Mouse (Mus musculus) thymus, adult 2 months (tissue): Measurements from ENCODE around the gene Iqcg.

Experiments used
- CTCF ChIP-seq: fragments of 200-500 bp; IDR thresholded peaks from 2 replicates; pipeline ENCODE4 v1.5.1; 2012; ENCODE audit warnings: mild to moderate bottlenecking, control low read depth, low read length, moderate library complexity, borderline replicate concordance; ENCODE audit not compliant: control insufficient read depth, poor library complexity, insufficient read depth; ENCODE audit errors: extremely low read depth
- POLR2A ChIP-seq: fragments of 200-500 bp; IDR thresholded peaks from 2 replicates; pipeline ENCODE4 v1.6.1; 2012; ENCODE audit warnings: mild to moderate bottlenecking, low read length, control low read depth, moderate library complexity; ENCODE audit not compliant: control insufficient read depth, poor library complexity, insufficient read depth; ENCODE audit errors: extremely low read depth

- TF ChIP-seq POLR2A (no peak), CTCF (no peak)
Observed at GRCm38 (mm10) chr16:33024456-33025104, 31.4 kb downstream of the Iqcg start.
